Mouse (Mus musculus) neural tube, embryonic 12.5 days (tissue): ENCODE results near the gene Ilf2. TPM values are rescaled to one million over a fixed set of nuclear protein-coding genes. Genes with fewer than 3 reads are reported as not detected.

Experiments used
- ATAC-seq: fragments of 200-750 bp; cut with Nextera tagmentation; 2 replicates; pipeline ENCODE4 v1.8.0; 2017; ENCODE audit warnings: low read depth, mild to moderate bottlenecking, moderate TSS enrichment, moderate library complexity; ENCODE audit not compliant: low FRiP score
- H3K27ac ChIP-seq: fragments of 300-500 bp; sonication (generic); 2 replicates; pipeline ENCODE4 v1.5.1; 2016
- H3K27me3 ChIP-seq: fragments of 300-500 bp; sonication (generic); replicated peaks from 2 replicates; pipeline ENCODE4 v1.6.1; 2016; ENCODE audit warnings: mild to moderate bottlenecking
- H3K36me3 ChIP-seq: fragments of 300-500 bp; sonication (generic); 2 replicates; pipeline ENCODE4 v1.6.1; 2016; ENCODE audit warnings: mild to moderate bottlenecking
- H3K4me1 ChIP-seq: fragments of 300-500 bp; sonication (generic); 2 replicates; pipeline ENCODE4 v1.6.1; 2016
- H3K4me2 ChIP-seq: fragments of 300-500 bp; sonication (generic); replicated peaks from 2 replicates; pipeline ENCODE4 v1.6.1; 2016; ENCODE audit warnings: mild to moderate bottlenecking
- H3K4me3 ChIP-seq: fragments of 300-500 bp; sonication (generic); 2 replicates; pipeline ENCODE4 v1.5.1; 2016
- H3K9ac ChIP-seq: fragments of 300-500 bp; sonication (generic); 2 replicates; pipeline ENCODE4 v1.6.1; 2016; ENCODE audit warnings: mild to moderate bottlenecking
- H3K9me3 ChIP-seq: fragments of 300-500 bp; sonication (generic); 2 replicates; pipeline ENCODE4 v1.6.1; 2016; ENCODE audit warnings: mild to moderate bottlenecking
- WGBS: fragments of 180-500 bp; shearing (Covaris S2); methylation state at CpG from one replicate; pipeline ENCODE4 v1.1.7; 2016; 5-methylcytosine and 5-hydroxymethylcytosine counted together
- polyA plus RNA-seq: library from polyadenylated mRNA; unstranded; fragments of >200 nt; fragmentation: Nextera tagmentation; extraction: Ambion mirVana; gene quantifications from 2 replicates; pipeline ENCODE4 v1.2.1, GENCODE M21; 2016

The Ilf2 gene
- polyA plus RNA-seq, 1 experiment from 2014 or later, result 322 TPM

- peaks cover 14% of the 10 kb centered on the region for H3K4me1 ChIP-seq
- H3K27ac ChIP-seq, result no peak overlapping the region
- peak overlapping the region; percentile 26; the same call in 1 of the 2 replicates for H3K4me3 ChIP-seq
- peaks cover 22% of the 10 kb centered on the region for H3K27me3 ChIP-seq
- peak; percentile 65; the same call in 1 of the 2 replicates for ATAC-seq
- under 1% methylated on average over 10 of the region's 10 CpGs for WGBS
- H3K4me2 ChIP-seq, result peak overlapping the region; percentile 66
- no peaks in the 10 kb centered on the region for H3K9me3 ChIP-seq
- no peaks in the 10 kb centered on the region for H3K36me3 ChIP-seq
- H3K9ac ChIP-seq, result no peak overlapping the region
These were observed 38.8 kb downstream of the Ilf2 start for GRCm38 (mm10) chr3:90514691-90515090.

DNA sequence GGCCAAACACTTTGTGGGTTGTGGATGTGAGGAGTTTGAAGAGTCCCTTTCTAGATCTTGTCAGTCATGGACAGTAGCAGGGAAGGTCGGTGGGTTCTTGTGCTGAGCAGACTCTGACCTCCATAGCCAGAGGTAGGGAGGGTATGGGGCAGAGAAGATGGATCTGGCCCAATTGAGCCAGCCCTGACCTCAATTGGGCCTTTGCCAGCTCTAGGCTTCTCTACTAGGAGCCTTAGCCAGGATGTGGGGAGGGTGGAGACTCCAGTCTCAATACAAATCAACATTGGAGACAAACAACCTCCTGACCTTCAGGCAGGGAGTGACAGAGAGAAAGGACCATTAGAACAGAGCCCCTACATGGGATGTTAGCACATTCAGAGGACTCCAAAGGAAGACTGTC is 39.3 kb downstream of the Ilf2 start:
- H3K4me1 ChIP-seq, result peaks cover 14% of the 10 kb centered on the region
- H3K36me3 ChIP-seq, result no peaks in the 10 kb centered on the region
- no peak for ATAC-seq
- H3K4me3 ChIP-seq, result 0 out of 2 replicates have a peak overlapping the region, but pooled peaks have one; percentile 26
- no peaks in the 10 kb centered on the region for H3K9me3 ChIP-seq
- no peak overlapping the region for H3K9ac ChIP-seq
- peak overlapping the region; percentile 66 for H3K4me2 ChIP-seq
- H3K27me3 ChIP-seq, result peaks cover 22% of the 10 kb centered on the region
- no peak overlapping the region for H3K27ac ChIP-seq
- WGBS, result 40% methylated on average over 1 of the region's 1 CpGs

- Histone ChIP-seq H3K27ac (no peak overlapping the region), H3K9ac (no peak overlapping the region), H3K9me3 (no peaks in the 10 kb centered on the region), H3K27me3 (peaks cover 22% of the 10 kb centered on the region), H3K4me2 (no peak overlapping the region), H3K36me3 (no peaks in the 10 kb centered on the region), H3K4me3 (no peak overlapping the region), H3K4me1 (peaks cover 14% of the 10 kb centered on the region)
- WGBS, result 83% methylated on average over 4 of the region's 4 CpGs
- ATAC-seq, result no peak
These were observed 39.9 kb downstream of the Ilf2 start for GRCm38 (mm10) chr3:90515789-90516188.

- no peak for ATAC-seq
- H3K36me3 ChIP-seq, result no peaks in the 10 kb centered on the region
- H3K9ac ChIP-seq, result no peak overlapping the region
- 84% methylated on average over 4 of the region's 4 CpGs for WGBS
- peaks cover 22% of the 10 kb centered on the region for H3K27me3 ChIP-seq
- H3K9me3 ChIP-seq, result no peaks in the 10 kb centered on the region
- H3K4me3 ChIP-seq, result no peak overlapping the region
- no peak overlapping the region for H3K4me2 ChIP-seq
- H3K27ac ChIP-seq, result no peak overlapping the region
- H3K4me1 ChIP-seq, result peaks cover 14% of the 10 kb centered on the region
These were observed 41.8 kb downstream of the Ilf2 start for GRCm38 (mm10) chr3:90517711-90518110.

GRCm38 (mm10) chr3:90525421-90525820 is 49.5 kb downstream of the Ilf2 start:
- H3K4me3 ChIP-seq, result no peak overlapping the region
- no peak overlapping the region for H3K9ac ChIP-seq
- no peaks in the 10 kb centered on the region for H3K4me1 ChIP-seq
- WGBS, result 67% methylated on average over 4 of the region's 4 CpGs
- no peaks in the 10 kb centered on the region for H3K27me3 ChIP-seq
- no peaks in the 10 kb centered on the region for H3K9me3 ChIP-seq
- no peak overlapping the region for H3K4me2 ChIP-seq
- no peak overlapping the region for H3K27ac ChIP-seq
- no peaks in the 10 kb centered on the region for H3K36me3 ChIP-seq
- no peak for ATAC-seq

- H3K27ac ChIP-seq, result no peak overlapping the region
- no peak overlapping the region for H3K4me3 ChIP-seq
- H3K9ac ChIP-seq, result no peak overlapping the region
- H3K4me1 ChIP-seq, result no peaks in the 10 kb centered on the region
- H3K27me3 ChIP-seq, result no peaks in the 10 kb centered on the region
- no peaks in the 10 kb centered on the region for H3K9me3 ChIP-seq
- ATAC-seq, result no peak
- no peaks in the 10 kb centered on the region for H3K36me3 ChIP-seq
- H3K4me2 ChIP-seq, result no peak overlapping the region
- 78% methylated on average over 2 of the region's 2 CpGs for WGBS
These were observed 50.1 kb downstream of the Ilf2 start for GRCm38 (mm10) chr3:90526076-90526475.

GRCm38 (mm10) chr3:90526580-90526979 is 50.7 kb downstream of the Ilf2 start, which contains the start of gene S100a14:
Gene S100a14 (plus strand): TSS chr3:90526856.
- no peaks in the 10 kb centered on the region for H3K36me3 ChIP-seq
- no peaks in the 10 kb centered on the region for H3K9me3 ChIP-seq
- no peak within 1 kb of the TSS for H3K9ac ChIP-seq
- no peak within 1 kb of the TSS for H3K4me3 ChIP-seq
- H3K4me1 ChIP-seq, result no peaks in the 10 kb centered on the region
- ATAC-seq, result no peak
- no peak within 1 kb of the TSS for H3K27ac ChIP-seq
- no peaks in the 10 kb centered on the region for H3K27me3 ChIP-seq
- WGBS, result 78% methylated on average over 5 of the region's 5 CpGs
- H3K4me2 ChIP-seq, result no peak within 1 kb of the TSS

GRCm38 (mm10) chr3:90527291-90527873 is 51.5 kb downstream of the Ilf2 start:
- Histone ChIP-seq H3K36me3 (no peaks in the 10 kb centered on the region), H3K4me2 (no peak overlapping the region), H3K9me3 (no peaks in the 10 kb centered on the region), H3K27ac (no peak overlapping the region), H3K27me3 (no peaks in the 10 kb centered on the region), H3K4me1 (no peaks in the 10 kb centered on the region), H3K9ac (no peak overlapping the region), H3K4me3 (no peak overlapping the region)
- no peak for ATAC-seq
- 85% methylated on average over 7 of the region's 7 CpGs for WGBS

- no peak overlapping the region for H3K27ac ChIP-seq
- H3K36me3 ChIP-seq, result no peaks in the 10 kb centered on the region
- H3K4me2 ChIP-seq, result no peak overlapping the region
- no peak overlapping the region for H3K9ac ChIP-seq
- no peaks in the 10 kb centered on the region for H3K4me1 ChIP-seq
- no peak overlapping the region for H3K4me3 ChIP-seq
- ATAC-seq, result no peak
- no peaks in the 10 kb centered on the region for H3K27me3 ChIP-seq
- H3K9me3 ChIP-seq, result no peaks in the 10 kb centered on the region
- 67% methylated on average over 5 of the region's 5 CpGs for WGBS
These were observed 55.8 kb downstream of the Ilf2 start for GRCm38 (mm10) chr3:90531713-90532112.

DNA sequence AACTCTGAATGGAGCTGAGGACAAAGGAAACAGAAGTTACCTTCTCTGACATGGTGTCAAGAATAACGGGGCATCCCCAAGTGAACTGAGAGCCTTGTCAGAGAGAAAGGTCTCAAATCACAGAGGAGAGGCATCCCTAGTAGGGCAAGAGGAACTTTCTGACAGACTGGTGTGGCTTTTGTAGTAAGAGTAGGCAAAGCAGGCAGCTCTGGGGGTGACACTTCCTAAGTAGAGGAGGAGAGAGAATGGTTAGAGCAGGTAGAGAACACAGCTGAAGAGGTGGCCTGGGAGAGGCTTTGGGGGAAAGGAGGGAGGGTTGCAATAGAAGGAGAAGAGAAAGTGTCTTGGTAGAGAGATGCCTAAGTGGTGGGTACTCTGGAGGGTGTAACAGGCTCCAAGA is 59.5 kb downstream of the Ilf2 start:
- 68% methylated on average over 1 of the region's 1 CpGs for WGBS
- no peak for ATAC-seq
- Histone ChIP-seq H3K27ac (no peak overlapping the region), H3K9me3 (no peaks in the 10 kb centered on the region), H3K4me1 (no peaks in the 10 kb centered on the region; the same call in 1 of the 2 replicates), H3K4me2 (no peak overlapping the region), H3K4me3 (no peak overlapping the region), H3K36me3 (no peaks in the 10 kb centered on the region), H3K27me3 (no peaks in the 10 kb centered on the region), H3K9ac (no peak overlapping the region)

- no peaks in the 10 kb centered on the region for H3K9me3 ChIP-seq
- no peak within 1 kb of the TSS for H3K9ac ChIP-seq
- H3K4me2 ChIP-seq, result no peak within 1 kb of the TSS
- H3K27me3 ChIP-seq, result no peaks in the 10 kb centered on the region
- H3K27ac ChIP-seq, result no peak within 1 kb of the TSS
- 51% methylated on average over 10 of the region's 10 CpGs for WGBS
- H3K4me3 ChIP-seq, result no peak within 1 kb of the TSS
- peaks cover 3% of the 10 kb centered on the region; the same call in 1 of the 2 replicates for H3K4me1 ChIP-seq
- ATAC-seq, result no peak
- H3K36me3 ChIP-seq, result no peaks in the 10 kb centered on the region
These were observed 61.4 kb downstream of the Ilf2 start, which contains the start of gene S100a16 for GRCm38 (mm10) chr3:90537141-90537904. Gene S100a16 (plus strand): TSS chr3:90537254.

DNA sequence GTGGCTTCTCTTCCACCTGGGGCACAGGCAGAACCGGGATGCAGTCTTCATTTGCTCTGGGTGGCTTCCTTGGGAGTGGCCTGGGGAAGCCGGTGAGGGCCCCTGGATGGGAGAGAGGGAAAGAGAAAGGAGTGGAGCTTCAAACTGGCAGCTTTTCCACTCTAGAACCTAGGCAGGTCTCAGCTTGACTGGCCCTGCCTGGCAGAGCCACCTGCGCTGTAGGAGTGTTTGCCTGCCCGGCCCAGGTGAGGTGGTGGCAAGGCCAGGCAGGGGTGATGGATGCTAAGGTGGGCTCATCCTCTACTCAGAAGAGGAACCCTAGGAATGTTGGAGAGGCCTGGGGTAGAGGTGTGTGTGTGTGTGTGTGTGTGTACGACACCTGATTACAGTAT is 62.0 kb downstream of the Ilf2 start:
- Histone ChIP-seq H3K4me1 (peaks cover 3% of the 10 kb centered on the region; the same call in 1 of the 2 replicates), H3K4me2 (no peak overlapping the region), H3K27ac (no peak overlapping the region), H3K9ac (no peak overlapping the region), H3K27me3 (no peaks in the 10 kb centered on the region), H3K9me3 (no peaks in the 10 kb centered on the region), H3K4me3 (no peak overlapping the region), H3K36me3 (no peaks in the 10 kb centered on the region)
- ATAC-seq, result no peak
- 85% methylated on average over 5 of the region's 5 CpGs for WGBS
